Mouse (Mus musculus) granulocyte monocyte progenitor cell, adult 5-6 weeks (primary cell): Measurements from ENCODE around the gene Kcnb1. TPM values are rescaled to one million over a fixed set of nuclear protein-coding genes. Genes with fewer than 3 reads are reported as not detected.

Experiments used
- ATAC-seq: replicated peaks from 2 replicates; pipeline ENCODE4 v1.8.0; 2016; ENCODE audit warnings: mild to moderate bottlenecking, moderate TSS enrichment, inconsistent platforms; ENCODE audit not compliant: poor library complexity, severe bottlenecking
- total RNA-seq, 2 experiments: library from RNA; stranded (forward) in 1 of 2; stranded (reverse) in 1 of 2; fragments of 200-712, 200-1000 nt in 1 of 2; fragments of >200 nt in 1 of 2; fragmentation: Nextera tagmentation in 1 of 2; gene quantifications; 2 replicates each; pipeline ENCODE4 v1.2.3; 2014 to 2017

Kcnb1 gene
- total RNA-seq, 2 experiments from 2014 or later: 1.7 TPM; not detected in 1

DNA sequence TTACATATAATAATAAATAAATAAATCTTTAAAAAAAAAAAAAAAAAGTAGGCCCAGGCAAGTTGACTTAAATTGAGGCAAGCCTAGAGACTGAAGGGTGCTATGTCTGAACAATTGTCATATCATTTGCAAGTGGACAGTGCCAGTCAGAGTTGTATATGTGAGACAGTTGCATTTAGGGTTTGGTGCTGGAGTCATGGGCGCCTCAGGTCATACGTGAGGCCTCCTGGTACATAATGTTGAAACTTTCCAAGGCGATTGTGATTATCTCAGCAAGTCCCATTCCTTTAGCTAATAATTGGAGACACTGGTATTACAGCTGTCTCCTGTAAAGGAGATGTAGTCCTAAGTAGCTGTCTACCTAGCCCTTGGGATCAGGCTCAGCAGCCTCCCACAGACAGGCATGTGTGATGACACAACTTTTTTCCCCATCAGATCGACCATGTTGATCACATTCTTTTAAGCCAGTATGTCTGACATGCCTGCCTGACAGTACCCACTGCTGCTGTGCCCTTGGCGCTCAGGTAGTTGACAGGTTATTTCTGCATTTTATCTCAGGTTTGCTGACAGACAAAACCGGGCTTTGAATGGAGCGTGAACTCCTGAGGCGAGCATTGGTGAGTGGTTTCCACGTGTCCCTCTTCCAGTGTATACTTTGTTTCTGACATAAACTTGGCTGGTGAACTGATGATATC lies 125.2 kb downstream of the Kcnb1 start:
- ATAC-seq: no peak

DNA sequence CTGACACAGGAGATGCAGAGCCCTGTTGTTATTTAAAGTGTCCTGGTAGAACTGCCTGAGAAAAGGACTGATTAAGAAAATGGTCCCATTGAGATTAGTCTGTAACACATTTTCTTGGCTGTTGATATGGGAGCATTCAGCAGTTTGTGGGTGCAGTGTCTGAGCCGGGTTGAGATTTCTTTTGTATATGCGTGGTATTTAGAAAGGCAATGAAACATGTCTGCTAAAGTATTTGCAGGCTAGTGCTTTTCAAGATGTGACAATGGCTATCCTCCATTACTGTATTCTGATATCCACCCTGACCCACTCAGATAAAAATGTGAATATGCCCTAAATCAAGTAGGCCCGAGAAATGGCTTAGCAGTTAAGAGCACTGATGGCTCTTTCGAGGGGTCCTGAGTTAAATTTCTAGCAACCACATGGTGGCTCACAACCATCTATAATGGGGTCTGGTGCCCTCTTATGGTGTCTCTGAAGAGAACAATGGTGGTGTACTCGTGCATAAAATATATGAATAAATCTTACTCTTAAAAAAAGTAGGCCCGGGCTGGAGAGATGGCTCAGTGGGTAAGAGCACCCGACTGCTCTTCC lies 126.0 kb downstream of the Kcnb1 start:
- no peak for ATAC-seq

DNA sequence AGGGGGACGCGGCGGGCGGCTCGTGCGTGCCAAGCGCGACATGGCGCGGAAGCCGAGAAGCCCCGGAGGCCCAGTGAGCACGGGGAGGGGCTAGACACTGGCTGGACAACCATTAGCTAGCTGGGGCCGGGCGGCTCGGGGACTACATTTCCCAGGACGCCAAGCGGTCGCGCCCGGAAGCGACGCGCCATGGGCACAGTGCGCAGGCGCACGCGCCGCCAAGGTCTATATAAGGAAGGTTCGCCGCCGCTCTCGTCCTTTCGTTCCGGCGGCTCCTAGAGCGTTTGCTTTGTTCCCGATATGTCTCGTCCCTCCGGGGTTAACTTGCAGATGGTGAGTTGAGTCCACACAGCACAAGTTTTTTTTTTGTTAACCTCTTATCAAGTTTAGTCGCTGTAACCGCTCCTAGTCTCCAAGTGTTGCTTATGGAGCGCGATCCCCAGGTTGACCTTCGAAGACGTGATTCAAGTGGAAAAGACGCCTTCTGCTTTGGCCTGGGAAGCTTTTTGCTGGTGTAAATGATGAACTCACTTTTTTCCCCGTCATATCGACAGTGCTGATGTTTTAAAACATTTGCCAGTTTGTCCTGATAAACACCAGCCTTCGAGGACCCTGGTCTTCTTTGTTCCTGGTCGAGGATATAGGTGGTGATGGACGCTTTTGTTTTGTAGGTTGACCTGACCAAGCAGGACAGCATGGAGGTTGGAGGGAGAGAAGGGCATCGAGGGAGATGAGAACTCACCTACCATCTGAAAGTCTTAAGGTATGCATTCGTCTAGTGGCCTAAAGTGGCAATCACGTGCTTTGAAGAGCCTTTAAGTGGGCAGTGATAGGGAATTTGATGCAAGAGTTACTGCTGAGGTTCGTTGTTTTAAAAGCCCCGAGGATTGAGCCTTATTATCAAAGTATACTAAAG lies 126.7 kb downstream of the Kcnb1 start, which contains the start of gene Znfx1:
TSS of gene Znfx1 (minus strand) at position 51 of the 916 bp plus-strand sequence.
- peak; percentile 63 for ATAC-seq

DNA sequence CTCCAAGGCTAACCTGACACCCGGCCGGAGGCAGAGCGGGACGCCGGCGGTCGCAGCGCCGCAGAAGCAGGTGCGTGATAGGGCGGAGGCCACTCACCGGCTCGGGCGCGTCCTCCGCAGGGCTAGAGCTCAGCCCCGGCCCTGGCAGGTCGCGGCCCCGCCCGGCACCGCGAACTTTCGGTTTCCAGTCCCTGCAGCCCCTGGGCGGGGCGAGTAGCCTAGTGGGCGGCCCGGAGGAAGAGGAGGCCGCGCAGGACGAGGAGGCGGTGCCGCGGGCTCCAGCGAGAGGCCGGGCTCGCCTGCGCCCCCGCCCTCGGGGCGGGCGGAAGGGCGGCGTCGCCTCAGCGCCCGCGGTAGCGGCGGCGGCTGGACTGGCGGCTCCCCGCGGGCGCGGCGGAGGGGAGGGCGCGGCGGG lies 127.5 kb downstream of the Kcnb1 start:
- peak; percentile 77 for ATAC-seq

DNA sequence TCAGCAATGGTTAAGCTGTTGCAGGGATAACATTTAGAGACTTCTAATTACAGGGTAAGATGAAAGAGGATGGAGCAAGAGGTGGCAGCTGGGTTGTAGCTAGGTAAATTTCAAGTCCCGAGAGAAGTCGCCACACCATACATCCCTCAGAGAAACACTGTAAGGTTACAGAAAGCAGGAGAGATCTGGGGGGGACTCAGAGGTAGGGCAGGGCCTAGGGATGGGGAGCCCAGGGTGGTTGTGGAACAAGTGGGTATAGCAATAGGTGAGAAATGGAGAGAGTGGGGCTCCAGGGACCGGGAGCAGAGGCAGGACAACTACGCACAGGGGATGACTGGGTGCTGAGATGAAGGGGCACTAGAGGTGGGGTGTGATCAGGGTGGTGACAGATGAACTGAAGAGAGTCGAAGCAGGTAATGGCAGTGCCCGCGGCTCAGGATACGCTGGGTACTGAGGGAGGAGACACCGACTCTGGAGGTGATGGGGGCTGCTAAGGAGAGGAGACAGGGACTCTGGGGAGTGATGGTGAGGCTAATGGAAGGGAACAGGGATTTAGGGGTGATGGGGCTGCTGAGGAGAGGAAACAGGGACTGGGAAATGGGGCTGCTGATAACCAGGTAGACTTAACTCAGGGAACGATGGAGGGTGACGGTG lies 128.4 kb downstream of the Kcnb1 start:
- ATAC-seq: no peak

DNA sequence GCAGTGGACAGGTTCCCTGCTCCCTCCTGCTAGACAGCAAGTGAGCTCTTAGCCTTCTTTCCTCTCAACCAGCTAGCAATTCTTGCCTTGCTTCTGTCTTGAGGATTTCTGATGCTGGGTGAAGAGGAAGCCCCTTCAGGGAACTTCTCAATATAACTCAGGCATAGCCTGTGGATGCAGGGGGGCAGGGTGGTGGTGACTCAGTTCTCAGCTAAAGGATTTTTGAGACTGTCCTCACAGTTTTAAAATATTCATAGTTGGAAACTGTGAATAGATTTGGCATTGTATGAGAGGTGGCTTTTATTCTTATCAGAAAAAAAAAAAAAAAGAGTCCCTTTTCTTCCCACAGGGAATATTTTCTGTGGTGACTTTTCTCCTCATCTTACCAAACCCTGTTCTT lies 129.2 kb downstream of the Kcnb1 start:
- ATAC-seq: no peak

DNA sequence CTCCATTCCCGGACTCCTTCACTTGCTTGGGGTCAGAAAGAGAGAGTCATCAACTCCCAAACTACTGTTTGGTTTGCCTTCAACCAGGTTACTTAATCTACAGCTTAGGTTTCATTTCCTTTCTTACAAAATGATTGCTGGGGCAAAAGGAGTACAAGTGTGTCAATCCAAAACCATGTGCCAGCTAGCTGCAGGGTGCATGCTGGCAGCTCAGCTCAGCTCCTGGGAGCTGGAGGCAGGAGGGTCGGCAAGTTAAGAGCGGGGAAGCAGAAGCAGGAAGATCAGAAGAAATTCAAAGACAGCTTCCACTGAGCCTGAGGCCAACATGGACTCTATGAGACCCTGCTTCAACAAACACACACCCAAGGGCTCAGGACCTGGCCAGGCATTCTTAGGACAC lies 129.6 kb downstream of the Kcnb1 start:
- peak; percentile 49 for ATAC-seq

DNA sequence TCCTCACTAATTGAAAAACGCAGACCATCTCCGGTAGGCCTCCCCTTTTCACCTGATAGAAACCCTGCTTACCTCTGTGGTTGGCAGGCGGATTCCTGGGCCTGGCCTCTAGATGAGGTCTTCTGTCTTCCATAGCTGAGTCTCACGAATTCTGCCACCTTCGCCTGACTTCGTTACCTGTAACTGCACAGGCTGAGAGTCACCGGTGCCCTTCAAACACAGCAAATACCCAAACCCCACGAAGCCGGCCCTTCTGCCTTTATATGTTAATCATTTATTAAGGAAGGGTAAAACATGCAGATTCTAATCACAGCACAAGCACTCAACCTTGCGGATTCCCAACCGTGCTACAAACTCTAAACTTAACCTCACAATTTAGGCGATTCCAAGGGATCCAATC lies 130.0 kb downstream of the Kcnb1 start:
- no peak for ATAC-seq

DNA sequence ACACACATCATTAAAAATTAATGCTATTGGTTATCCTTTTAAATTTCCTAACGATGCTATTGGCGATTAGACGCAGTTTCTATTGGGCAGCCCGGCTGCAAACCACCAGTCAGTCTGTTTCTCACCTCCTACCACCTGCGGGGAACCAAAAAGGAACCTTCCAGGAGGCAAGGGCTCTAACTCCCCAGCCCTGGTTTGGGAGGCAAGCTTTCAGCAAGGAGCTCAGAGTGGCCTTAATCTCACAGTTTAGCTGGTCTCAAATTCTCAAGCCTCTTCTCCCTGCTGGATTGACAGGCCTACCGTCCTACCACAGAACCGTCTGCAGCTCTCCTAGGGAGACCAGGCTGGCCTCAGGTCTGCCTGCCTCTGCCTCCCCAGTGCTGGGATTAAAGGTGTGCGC lies 130.4 kb downstream of the Kcnb1 start:
- no peak for ATAC-seq

DNA sequence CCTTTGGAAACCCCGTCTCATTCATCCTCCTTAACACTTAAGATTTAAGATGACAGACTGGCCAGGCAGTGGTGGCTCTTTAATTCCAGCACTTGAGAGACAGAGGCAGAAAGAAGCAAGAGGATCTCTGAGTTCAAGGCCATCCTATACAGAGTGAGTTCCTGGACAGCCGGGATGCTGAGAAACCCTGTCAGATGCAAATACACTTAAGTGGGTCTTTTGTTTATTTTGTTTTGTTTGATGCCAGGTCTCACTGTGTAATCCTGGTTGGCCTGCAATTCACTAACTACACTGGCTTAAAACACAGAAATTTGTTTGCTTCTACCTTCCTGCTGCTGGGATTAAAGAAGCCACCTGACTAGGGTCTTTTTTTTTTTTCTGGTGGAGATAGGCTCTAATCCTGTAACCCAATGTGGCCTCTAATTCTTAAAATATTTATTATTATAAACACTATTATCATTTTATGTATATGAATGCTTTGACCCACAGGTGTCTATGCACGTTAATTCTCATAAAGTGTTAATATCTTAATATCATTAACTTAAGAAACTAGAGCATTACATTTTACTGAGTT lies 131.1 kb downstream of the Kcnb1 start:
- no peak for ATAC-seq

DNA sequence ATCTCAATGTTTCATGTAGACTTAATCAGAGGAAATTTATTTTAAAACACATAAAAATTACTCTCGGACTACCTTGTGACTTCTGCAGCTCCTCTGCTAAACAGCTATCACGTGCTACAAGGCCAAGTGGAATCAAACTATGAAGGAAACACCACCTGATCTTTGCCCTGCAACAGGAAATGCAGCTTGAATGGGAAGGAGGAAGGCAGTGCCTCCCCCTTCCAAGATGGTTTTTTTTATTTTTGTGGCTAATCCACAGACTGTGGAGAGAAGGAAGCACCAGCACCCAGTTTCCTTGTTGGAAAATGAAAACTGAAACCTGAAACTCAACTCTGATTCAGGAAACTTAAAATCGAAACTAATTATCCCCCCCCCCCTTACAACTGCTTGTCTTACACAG lies 131.8 kb downstream of the Kcnb1 start:
- no peak for ATAC-seq

DNA sequence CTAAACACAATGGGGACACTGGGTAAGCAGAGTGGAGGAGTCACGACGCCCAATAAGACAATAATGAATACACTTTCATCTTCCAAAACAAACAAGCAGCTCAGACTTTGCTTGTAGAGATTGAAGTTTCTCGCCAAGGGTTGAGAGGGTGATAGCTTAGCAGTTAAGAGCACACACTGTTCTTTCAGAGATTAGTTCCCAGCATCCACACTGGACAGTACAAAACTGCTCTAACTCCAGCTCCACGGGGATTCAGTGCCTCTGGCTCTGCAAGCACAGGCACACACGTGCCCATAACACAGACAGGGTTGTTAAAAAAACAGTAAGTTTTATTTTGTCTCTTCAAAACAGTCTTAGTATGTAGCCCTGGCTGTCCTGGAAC lies 133.0 kb downstream of the Kcnb1 start:
- ATAC-seq: no peak

DNA sequence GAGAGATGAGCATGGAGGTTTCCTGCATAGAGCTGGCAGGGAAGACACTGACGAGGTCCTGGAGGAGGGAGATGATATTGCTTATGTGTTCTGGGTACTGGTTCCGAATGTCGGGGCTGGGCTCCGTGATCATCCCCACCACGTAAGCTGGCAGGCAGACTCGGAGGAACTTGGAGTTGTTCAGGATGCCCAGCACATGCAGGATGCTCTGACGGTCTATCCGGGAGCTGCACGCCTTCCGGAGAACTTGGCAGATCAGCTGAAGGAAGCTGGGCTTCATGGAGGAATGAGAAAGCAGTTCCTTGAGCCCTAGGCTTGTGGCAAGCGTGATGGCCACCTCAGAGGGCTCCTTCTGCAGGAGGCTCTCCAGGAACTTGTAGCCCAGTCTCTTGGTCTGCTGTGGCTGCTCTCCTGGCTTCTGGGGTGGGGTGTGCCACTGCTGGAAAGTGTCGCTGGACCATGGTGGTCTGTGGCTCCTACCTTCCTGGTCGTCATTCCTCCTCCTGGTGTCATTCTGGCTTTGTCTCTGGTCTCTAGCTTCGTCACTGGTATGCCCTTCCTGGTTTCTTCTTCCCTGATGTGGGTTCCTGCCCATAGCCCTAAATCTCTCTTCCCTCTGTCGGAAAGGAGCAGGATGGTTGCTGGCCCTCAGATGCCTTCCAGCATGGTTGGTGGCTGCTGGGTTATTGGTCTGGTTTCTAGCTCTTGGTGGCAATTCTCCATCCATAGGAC lies 133.6 kb downstream of the Kcnb1 start:
- no peak for ATAC-seq

DNA sequence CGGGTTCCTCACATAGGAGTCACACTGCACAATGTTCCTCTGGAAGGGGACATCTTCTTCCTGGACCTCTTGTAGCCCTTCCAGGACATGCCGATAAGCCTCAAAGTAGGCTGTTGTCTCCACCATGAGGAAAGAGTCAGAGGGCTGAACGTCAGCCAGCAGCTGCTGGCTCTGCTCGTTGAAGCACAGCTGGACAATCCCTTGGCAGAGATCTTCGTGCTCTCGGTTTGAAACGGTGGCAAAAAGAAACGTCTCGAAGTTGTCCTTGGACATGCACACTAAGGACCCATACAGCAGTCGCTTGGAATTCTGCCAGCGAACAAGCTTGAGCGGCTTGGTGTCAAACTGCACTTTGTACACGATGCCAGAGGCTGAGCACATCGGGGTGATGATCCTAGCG lies 134.6 kb downstream of the Kcnb1 start:
- no peak for ATAC-seq

DNA sequence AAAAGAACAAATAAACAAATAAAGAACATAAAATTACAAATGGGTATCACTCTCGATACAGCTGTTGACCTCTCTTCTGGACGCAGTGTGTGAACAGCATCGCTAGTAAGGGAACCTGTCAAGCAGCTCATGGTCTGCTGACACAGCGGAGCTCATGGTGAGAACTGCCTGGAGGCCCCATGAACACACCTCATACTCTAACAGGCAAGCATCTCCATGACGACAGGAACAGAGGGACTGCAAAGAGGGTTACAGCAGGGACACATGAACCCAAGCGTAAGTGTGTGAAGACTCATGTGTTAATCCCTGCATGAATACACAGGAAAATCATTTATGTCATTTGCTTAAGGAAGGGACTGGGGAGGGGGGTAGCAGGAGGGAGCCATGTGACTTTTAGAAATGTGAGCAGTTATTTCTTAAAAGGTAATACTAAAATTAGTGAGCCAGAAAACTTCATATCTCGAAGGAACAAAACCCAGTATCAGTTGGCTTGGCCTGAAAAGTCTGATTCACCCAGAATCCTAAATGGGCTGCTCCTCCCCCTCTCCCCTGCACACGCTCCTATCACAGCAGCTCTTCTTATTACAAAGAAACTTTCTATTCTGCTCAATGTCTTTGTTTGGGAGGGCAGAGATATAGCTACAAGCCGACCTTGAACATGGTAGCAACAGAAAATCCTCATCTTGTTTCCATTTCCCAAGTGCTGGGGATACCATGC lies 136.7 kb downstream of the Kcnb1 start:
- no peak for ATAC-seq

DNA sequence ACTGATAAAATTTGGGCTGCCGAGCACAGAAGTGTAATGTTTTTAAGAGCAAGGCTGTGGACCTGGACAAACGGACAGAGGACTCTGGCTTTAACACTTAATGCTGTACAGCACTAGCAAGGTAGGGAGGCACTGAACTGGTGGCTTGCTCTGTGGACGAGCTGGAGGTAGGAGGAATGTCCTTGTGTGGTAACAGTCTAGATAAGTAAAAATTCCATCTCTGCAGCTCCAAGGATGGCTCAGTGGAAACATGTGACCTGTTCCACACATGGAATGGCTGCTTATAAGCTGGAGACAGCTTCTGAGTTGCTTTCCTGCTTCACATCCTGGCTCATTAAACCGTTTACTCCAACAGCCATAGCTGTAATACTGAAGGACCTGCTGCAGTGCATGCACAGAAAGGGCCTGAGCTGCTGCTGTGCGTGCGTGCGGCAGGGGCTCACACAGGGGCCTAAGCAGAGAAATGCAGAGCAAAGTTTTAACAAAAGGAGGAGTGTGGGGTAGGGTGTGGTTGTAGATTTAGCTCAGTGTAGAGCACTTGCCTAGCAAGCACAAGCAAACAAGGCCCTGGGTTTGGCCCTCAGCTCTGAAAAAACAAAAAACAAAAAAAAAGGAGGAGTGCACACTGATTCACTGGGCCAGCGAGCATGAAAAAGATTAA lies 141.1 kb downstream of the Kcnb1 start:
- no peak for ATAC-seq

DNA sequence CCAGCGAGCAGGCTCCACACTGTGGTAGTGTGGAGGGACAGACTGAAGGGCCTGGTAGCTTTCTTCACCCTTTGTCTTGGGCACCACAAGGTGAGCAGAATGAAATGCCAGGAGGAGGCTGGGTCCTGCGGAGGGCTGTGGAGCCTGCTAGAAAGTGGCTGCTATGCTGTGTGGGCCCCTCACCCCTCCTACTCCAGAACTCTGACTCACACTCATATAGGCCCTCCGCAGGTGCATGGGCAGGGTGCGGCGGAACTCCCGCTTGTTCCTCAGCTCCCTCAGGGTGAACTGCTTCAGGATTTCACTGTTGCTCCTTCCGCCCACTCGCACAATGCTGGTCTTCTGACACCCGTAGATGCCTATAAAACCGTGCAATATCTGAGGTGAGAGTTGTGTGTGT lies 141.7 kb downstream of the Kcnb1 start:
- ATAC-seq: no peak
